Mouse (Mus musculus): Measurements from ENCODE around the gene Mtmr11.
A peak's percentile ranks its signal among the peaks of the same experiment; 100 is the strongest.
"Not testable (repeated sequence)": the region's sequence is repeated elsewhere in the genome, so short reads cannot be mapped to it uniquely, and the experiment has no call there.

Mtmr11 gene

GRCm38 (mm10) chr3:96172197-96173178, 10.7 kb downstream of the Mtmr11 start, which contains the start of gene Sf3b4:
Sf3b4 (plus strand) TSS chr3:96172332.
- DNase-seq (ENCODE audit: low spot score in 2 of 2): peak; percentile 85 to 88

GRCm38 (mm10) chr3:96173185-96173584, 11.4 kb downstream of the Mtmr11 start:
- DNase-seq (ENCODE audit: low spot score in 2 of 2): no peak

- DNase-seq (ENCODE audit: low spot score in 2 of 2): not testable (repeated sequence)
Observed at GRCm38 (mm10) chr3:96174042-96174441, 12.2 kb downstream of the Mtmr11 start.

GRCm38 (mm10) chr3:96175251-96175650, 13.4 kb downstream of the Mtmr11 start:
- DNase-seq (ENCODE audit: low spot score in 2 of 2): no peak

- DNase-seq (ENCODE audit: low spot score in 2 of 2): no peak
Observed at GRCm38 (mm10) chr3:96178427-96178826, 16.6 kb downstream of the Mtmr11 start.

- DNase-seq (ENCODE audit: low spot score in 2 of 2): no peak
Observed at GRCm38 (mm10) chr3:96178902-96179301, 17.1 kb downstream of the Mtmr11 start.

- DNase-seq (ENCODE audit: low spot score in 2 of 2): no peak
Observed at GRCm38 (mm10) chr3:96179531-96179930, 17.7 kb downstream of the Mtmr11 start.

GRCm38 (mm10) chr3:96180727-96181477, 19.1 kb downstream of the Mtmr11 start, which contains the start of gene Sv2a:
Sv2a (plus strand) TSS chr3:96181151.
- peak; percentile 39 to 60 for DNase-seq (ENCODE audit: low spot score in 2 of 2)

GRCm38 (mm10) chr3:96181510-96182381, 19.9 kb downstream of the Mtmr11 start:
- no peak for DNase-seq (ENCODE audit: low spot score in 2 of 2)

- no peak for DNase-seq (ENCODE audit: low spot score in 2 of 2)
Observed at GRCm38 (mm10) chr3:96182382-96182776, 20.6 kb downstream of the Mtmr11 start.

- DNase-seq (ENCODE audit: low spot score in 2 of 2): no peak
Observed at GRCm38 (mm10) chr3:96192977-96193376, 31.2 kb downstream of the Mtmr11 start.

GRCm38 (mm10) chr3:96194966-96195365, 33.2 kb downstream of the Mtmr11 start:
- no peak for DNase-seq (ENCODE audit: low spot score in 2 of 2)

- DNase-seq (ENCODE audit: low spot score in 2 of 2): no peak
Observed at GRCm38 (mm10) chr3:96195616-96196313, 34.0 kb downstream of the Mtmr11 start.

- DNase-seq (ENCODE audit: low spot score in 2 of 2): no peak
Observed at GRCm38 (mm10) chr3:96196437-96197128, 34.8 kb downstream of the Mtmr11 start.

- peak; percentile 86 to 87 for DNase-seq (ENCODE audit: low spot score in 2 of 2)
Observed at GRCm38 (mm10) chr3:96197129-96197749, 35.4 kb downstream of the Mtmr11 start.

- peak; percentile 71 for DNase-seq (ENCODE audit: low spot score in 2 of 2)
Observed at GRCm38 (mm10) chr3:96198181-96198580, 36.4 kb downstream of the Mtmr11 start.

GRCm38 (mm10) chr3:96198601-96199251, 36.9 kb downstream of the Mtmr11 start:
- DNase-seq (ENCODE audit: low spot score in 2 of 2): not testable (repeated sequence)

- peak in 1 of 2 experiments; percentile 22 for DNase-seq (ENCODE audit: low spot score in 2 of 2)
Observed at GRCm38 (mm10) chr3:96199731-96200130, 37.9 kb downstream of the Mtmr11 start.

- DNase-seq (ENCODE audit: low spot score in 2 of 2): no peak
Observed at GRCm38 (mm10) chr3:96207819-96208218, 46.0 kb downstream of the Mtmr11 start.
